Mouse (Mus musculus): Measurements from ENCODE around the gene Csad.
A peak's percentile ranks its signal among the peaks of the same experiment; 100 is the strongest.
"Not testable (repeated sequence)": the region's sequence is repeated elsewhere in the genome, so short reads cannot be mapped to it uniquely, and the experiment has no call there.

Csad gene

GRCm38 (mm10) chr15:102165468-102166100 lies 38.9 kb downstream of the Csad start:
- DNase-seq (ENCODE audit: extremely low read depth, insufficient read length, low spot score), result peak; percentile 39

- no peak for DNase-seq (ENCODE audit: extremely low read depth, insufficient read length, low spot score)
These were observed 40.4 kb downstream of the Csad start for GRCm38 (mm10) chr15:102163900-102164693.

- DNase-seq (ENCODE audit: extremely low read depth, insufficient read length, low spot score), result no peak
These were observed 44.0 kb downstream of the Csad start for GRCm38 (mm10) chr15:102160415-102161060.

GRCm38 (mm10) chr15:102156836-102157235 lies 47.7 kb downstream of the Csad start:
- no peak for DNase-seq (ENCODE audit: extremely low read depth, insufficient read length, low spot score)

- DNase-seq (ENCODE audit: extremely low read depth, insufficient read length, low spot score), result not testable (repeated sequence)
These were observed 49.5 kb downstream of the Csad start for GRCm38 (mm10) chr15:102155006-102155405.

- DNase-seq (ENCODE audit: extremely low read depth, insufficient read length, low spot score), result no peak
These were observed 51.9 kb downstream of the Csad start for GRCm38 (mm10) chr15:102152646-102153045.

- DNase-seq (ENCODE audit: extremely low read depth, insufficient read length, low spot score), result peak; percentile 53
These were observed 54.0 kb downstream of the Csad start, which contains the start of gene Soat2 for GRCm38 (mm10) chr15:102150301-102151135. TSS of gene Soat2 (plus strand) at chr15:102150526.

- DNase-seq (ENCODE audit: extremely low read depth, insufficient read length, low spot score), result no peak
These were observed 55.0 kb downstream of the Csad start for GRCm38 (mm10) chr15:102149561-102149960.

GRCm38 (mm10) chr15:102147674-102148402 lies 56.7 kb downstream of the Csad start:
- DNase-seq (ENCODE audit: extremely low read depth, insufficient read length, low spot score), result no peak

- DNase-seq (ENCODE audit: extremely low read depth, insufficient read length, low spot score), result peak; percentile 60
These were observed 57.6 kb downstream of the Csad start for GRCm38 (mm10) chr15:102146882-102147281.

GRCm38 (mm10) chr15:102146089-102146488 lies 58.4 kb downstream of the Csad start:
- no peak for DNase-seq (ENCODE audit: extremely low read depth, insufficient read length, low spot score)

- DNase-seq (ENCODE audit: extremely low read depth, insufficient read length, low spot score), result peak; percentile 85
These were observed 59.2 kb downstream of the Csad start for GRCm38 (mm10) chr15:102145330-102145729.

- no peak for DNase-seq (ENCODE audit: extremely low read depth, insufficient read length, low spot score)
These were observed 59.8 kb downstream of the Csad start for GRCm38 (mm10) chr15:102144726-102145125.

- peak; percentile 68 for DNase-seq (ENCODE audit: extremely low read depth, insufficient read length, low spot score)
These were observed 60.2 kb downstream of the Csad start, which contains the start of gene Igfbp6 for GRCm38 (mm10) chr15:102144274-102144711. TSS of gene Igfbp6 (plus strand) at chr15:102144362.

GRCm38 (mm10) chr15:102142914-102143912 lies 61.3 kb downstream of the Csad start:
- peak; percentile 67 for DNase-seq (ENCODE audit: extremely low read depth, insufficient read length, low spot score)

GRCm38 (mm10) chr15:102141120-102141519 lies 63.4 kb downstream of the Csad start:
- DNase-seq (ENCODE audit: extremely low read depth, insufficient read length, low spot score), result no peak

GRCm38 (mm10) chr15:102136129-102136758 lies 68.3 kb downstream of the Csad start, which contains the start of gene Spryd3:
TSS of gene Spryd3 (minus strand) at chr15:102136234.
- peak; percentile 99 for DNase-seq (ENCODE audit: extremely low read depth, insufficient read length, low spot score)

- no peak for DNase-seq (ENCODE audit: extremely low read depth, insufficient read length, low spot score)
These were observed 68.9 kb downstream of the Csad start for GRCm38 (mm10) chr15:102135522-102136128.

Data from 3134 (cell line).